Mouse (Mus musculus) CH12.LX (cell line): ENCODE measurements around the gene Adamts14.

Experiments
- CHD2 ChIP-seq: IDR thresholded peaks from 2 replicates; pipeline ENCODE4 v1.6.1; 2011; ENCODE audit warnings: low read length, improper control_type of control experiment
- CTCF ChIP-seq, 2 experiments: IDR thresholded peaks in 1 of 2; conservative IDR thresholded peaks in 1 of 2; 2 replicates each; pipeline ENCODE4 v1.5.1; 2011 to 2012; ENCODE audit warnings: low read depth in 2 of 2, low read length in 2 of 2, improper control_type of control experiment in 1 of 2, inconsistent platforms in 1 of 2, mild to moderate bottlenecking in 1 of 2, moderate library complexity in 1 of 2
- E2F4 ChIP-seq: IDR thresholded peaks from 2 replicates; pipeline ENCODE4 v1.6.1; 2011; ENCODE audit warnings: low read depth, low read length, improper control_type of control experiment; ENCODE audit not compliant: insufficient replicate concordance
- EP300 ChIP-seq: IDR thresholded peaks from 2 replicates; pipeline ENCODE4 v1.6.1; 2011; ENCODE audit warnings: low read length, improper control_type of control experiment
- GABPA ChIP-seq: IDR thresholded peaks from 2 replicates; pipeline ENCODE4 v1.6.1; 2012; ENCODE audit warnings: low read depth, low read length, improper control_type of control experiment, inconsistent platforms; ENCODE audit not compliant: insufficient replicate concordance
- KAT2A ChIP-seq: IDR thresholded peaks from 2 replicates; pipeline ENCODE4 v1.6.1; 2012; ENCODE audit warnings: low read length, improper control_type of control experiment, inconsistent platforms; ENCODE audit not compliant: insufficient replicate concordance
- NELFE ChIP-seq: IDR thresholded peaks from 2 replicates; pipeline ENCODE4 v1.6.1; 2011; ENCODE audit warnings: low read depth, low read length, improper control_type of control experiment
- NRF1 ChIP-seq: IDR thresholded peaks from 2 replicates; pipeline ENCODE4 v1.6.1; 2014; ENCODE audit warnings: low read depth, mild to moderate bottlenecking, inconsistent platforms, low read length, improper control_type of control experiment, moderate library complexity
- POLR2A ChIP-seq: IDR thresholded peaks from 2 replicates; pipeline ENCODE4 v1.6.1; 2011; ENCODE audit warnings: low read depth, mild to moderate bottlenecking, improper control_type of control experiment, low read length
- POLR2AphosphoS2 ChIP-seq: IDR thresholded peaks from 2 replicates; pipeline ENCODE4 v1.6.1; 2011; ENCODE audit warnings: low read depth, low read length, improper control_type of control experiment
- RCOR1 ChIP-seq: conservative IDR thresholded peaks from 2 replicates; pipeline ENCODE4 v1.6.1; 2012; ENCODE audit warnings: low read depth, mild to moderate bottlenecking, inconsistent platforms, low read length, improper control_type of control experiment
- SIN3A ChIP-seq: IDR thresholded peaks from 2 replicates; pipeline ENCODE4 v1.6.1; 2012; ENCODE audit warnings: low read length, improper control_type of control experiment, inconsistent platforms
- ZC3H11A ChIP-seq: IDR thresholded peaks from 2 replicates; pipeline ENCODE4 v1.6.1; 2012; ENCODE audit warnings: low read depth, mild to moderate bottlenecking, inconsistent platforms, low read length, improper control_type of control experiment
- ZNF384 ChIP-seq: IDR thresholded peaks from 2 replicates; pipeline ENCODE4 v1.6.1; 2012; ENCODE audit warnings: low read depth, low read length, improper control_type of control experiment, inconsistent platforms

DNA sequence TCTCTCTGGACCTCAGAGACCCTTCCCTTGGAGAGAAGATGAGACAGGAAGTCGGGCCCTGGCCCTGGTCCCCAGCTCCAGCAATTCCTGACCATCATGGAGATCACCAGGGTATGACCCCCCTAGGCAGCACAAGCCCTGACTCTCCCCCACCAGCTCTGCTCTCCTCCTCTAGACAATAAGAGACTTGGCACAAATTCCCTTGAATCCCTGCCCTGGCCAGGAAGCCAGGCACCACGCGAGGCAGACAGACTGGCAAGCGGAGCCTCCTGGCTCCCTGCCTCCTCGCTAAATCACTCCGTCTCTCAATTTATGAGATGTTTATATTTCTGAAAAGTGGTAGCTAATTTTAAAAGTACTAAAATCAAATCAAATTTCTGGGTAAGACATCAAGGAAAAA lies 18.5 kb downstream of the Adamts14 start:
- TF ChIP-seq ZC3H11A (no peak), POLR2AphosphoS2 (no peak), E2F4 (no peak), ZNF384 (no peak), EP300 (no peak), POLR2A (no peak), GABPA (no peak), NRF1 (no peak), CTCF (conservative IDR thresholded peaks at IDR 0.05 in 1 of 2, IDR thresholded peaks at IDR 0.05 in 1 of 2; ENCODE audit: low read depth in 2 of 2, low read length in 2 of 2) (no peak), RCOR1 (no peak), NELFE (no peak), KAT2A (no peak), SIN3A (no peak), CHD2 (no peak)
